Mouse (Mus musculus) thymus, postnatal 0 days (tissue): Measurements from ENCODE around the gene Lrrc4. TPM values are rescaled to one million over a fixed set of nuclear protein-coding genes. Genes with fewer than 3 reads are reported as not detected.

ENCODE experiments used
- DNase-seq: peaks from one replicate; pipeline ENCODE4 v3.0.0-alpha.2; 2015; ENCODE audit warnings: low spot score
- polyA plus RNA-seq: library from polyadenylated mRNA; unstranded; fragments of >200 nt; fragmentation: Nextera tagmentation; extraction: Ambion mirVana; gene quantifications from 2 replicates; pipeline ENCODE4 v1.2.1, GENCODE M21; 2015

Lrrc4 gene
- polyA plus RNA-seq, 1 experiment from 2014 or later, result 0.16 TPM

- no peak for DNase-seq
Observed at GRCm38 (mm10) chr6:28681521-28682457, 149.8 kb downstream of the Lrrc4 start.

DNA sequence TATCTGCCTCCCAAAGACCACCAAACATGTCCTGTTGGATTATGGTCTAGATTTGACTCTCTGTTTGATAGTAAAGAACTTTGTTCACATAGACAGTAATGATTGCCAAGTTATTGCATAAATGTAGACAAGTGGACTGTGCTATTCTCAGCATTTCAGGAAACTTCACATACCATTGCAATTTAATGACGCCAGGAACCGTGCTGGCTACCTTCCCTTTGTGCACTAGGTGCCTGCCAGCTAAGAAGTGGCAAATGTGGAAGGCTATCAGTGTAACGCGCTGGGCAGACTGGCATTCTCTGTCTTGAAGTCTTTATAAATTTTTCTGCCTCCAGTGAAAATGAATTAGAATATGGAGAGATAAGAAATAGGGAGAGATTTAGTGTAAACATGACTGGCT lies 151.0 kb downstream of the Lrrc4 start:
- no peak for DNase-seq

GRCm38 (mm10) chr6:28678896-28679295 lies 152.7 kb downstream of the Lrrc4 start:
- DNase-seq, result no peak

DNA sequence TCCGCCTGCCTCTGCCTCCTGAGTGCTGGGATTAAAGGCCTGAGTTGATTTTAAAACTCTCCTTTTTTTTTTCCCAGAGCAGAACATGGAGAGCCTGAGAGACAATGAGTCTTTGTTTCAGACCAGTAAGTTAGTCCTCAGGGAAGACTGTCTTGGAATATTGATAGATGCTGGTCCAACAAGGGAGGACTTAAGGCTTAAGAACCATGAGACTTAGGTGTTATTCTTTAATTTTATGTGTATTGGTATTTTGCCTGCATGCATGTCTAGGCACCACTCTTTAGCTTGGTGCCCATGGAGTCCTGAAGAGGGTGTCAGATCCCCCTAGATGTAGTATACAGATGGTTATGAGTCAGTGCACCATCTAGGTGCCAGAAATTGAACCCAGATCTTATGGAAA lies 156.9 kb downstream of the Lrrc4 start:
- no peak for DNase-seq

GRCm38 (mm10) chr6:28672388-28672787 lies 159.2 kb downstream of the Lrrc4 start:
- no peak for DNase-seq

- no peak for DNase-seq
Observed at GRCm38 (mm10) chr6:28669251-28669650, 162.3 kb downstream of the Lrrc4 start.

DNA sequence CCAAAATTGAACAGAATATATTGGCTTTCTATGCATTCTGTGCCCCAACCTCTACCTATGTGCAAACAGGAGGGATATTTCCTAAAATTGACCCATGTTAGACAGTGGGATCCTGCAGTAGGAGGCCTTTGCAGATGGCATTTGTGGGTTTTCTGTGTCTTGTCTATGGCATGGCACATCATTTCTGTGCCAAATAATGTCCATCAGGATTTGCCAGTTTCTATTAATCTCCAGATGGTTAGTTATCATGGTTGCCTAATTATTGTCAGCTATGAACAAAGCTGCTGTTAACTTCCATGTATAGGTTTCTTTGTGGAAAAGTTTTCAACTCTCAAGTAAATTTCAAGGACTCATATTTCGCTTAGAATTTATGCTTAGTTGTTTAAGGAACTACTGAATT lies 164.0 kb downstream of the Lrrc4 start:
- no peak for DNase-seq

- no peak for DNase-seq
Observed at GRCm38 (mm10) chr6:28664716-28665115, 166.8 kb downstream of the Lrrc4 start.

DNA sequence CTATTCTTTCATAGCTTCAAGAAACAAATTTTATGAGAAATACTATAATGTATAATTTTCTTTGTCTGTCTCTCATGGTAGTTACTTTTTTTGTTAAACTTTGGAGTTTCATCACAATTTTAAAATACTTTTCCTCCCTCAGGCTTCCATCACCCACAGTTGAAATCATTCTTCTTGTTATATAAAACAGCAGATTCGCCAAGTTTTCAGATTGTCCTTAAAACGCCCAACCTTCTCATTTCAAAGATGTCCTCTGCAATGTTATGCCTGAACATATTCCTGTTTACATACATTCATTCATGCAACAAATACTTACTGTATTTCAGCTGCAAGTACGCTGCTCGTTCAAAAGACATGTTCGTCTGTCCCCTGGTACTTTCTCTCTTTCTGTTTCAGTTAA lies 167.9 kb downstream of the Lrrc4 start:
- no peak for DNase-seq

- DNase-seq, result no peak
Observed at GRCm38 (mm10) chr6:28663004-28663403, 168.5 kb downstream of the Lrrc4 start.

DNA sequence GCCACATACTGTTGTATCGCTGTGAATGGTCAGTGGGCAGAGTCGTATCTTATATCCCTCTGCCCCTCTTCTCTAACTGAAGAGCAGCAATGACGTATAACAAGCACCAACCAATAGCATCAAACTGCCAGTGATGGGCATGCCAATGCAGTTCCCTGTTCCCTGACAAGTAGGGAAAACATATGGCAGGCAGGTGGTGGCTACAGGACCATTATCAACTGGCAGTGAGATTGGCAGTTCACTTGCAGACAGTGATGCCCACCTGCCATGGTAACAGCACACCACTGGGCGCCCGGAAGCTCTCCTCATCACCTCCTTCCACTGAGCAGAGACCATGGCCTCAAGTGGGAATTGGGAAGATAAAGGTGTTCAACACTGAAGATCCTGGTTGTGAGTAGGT lies 175.0 kb downstream of the Lrrc4 start:
- no peak for DNase-seq

DNA sequence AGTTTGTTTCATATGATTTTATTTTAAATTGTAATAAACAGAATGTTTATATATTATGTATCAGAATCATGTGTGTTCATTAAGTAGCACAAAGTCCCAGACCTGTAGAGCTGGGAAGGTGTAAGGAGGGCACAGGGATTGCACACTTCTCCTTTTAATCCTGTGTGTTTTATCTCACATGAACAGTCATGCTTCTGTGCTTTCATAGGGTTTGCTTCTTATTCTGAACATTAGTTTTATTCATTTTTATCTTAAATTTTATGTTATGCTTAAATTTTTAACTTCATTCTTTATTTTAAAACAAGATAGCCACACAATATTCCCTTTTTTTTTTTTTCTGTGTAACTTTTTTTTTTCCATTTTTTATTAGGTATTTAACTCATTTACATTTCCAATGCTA lies 186.3 kb downstream of the Lrrc4 start:
- DNase-seq, result no peak

GRCm38 (mm10) chr6:28642909-28643308 lies 188.6 kb downstream of the Lrrc4 start:
- DNase-seq, result no peak

DNA sequence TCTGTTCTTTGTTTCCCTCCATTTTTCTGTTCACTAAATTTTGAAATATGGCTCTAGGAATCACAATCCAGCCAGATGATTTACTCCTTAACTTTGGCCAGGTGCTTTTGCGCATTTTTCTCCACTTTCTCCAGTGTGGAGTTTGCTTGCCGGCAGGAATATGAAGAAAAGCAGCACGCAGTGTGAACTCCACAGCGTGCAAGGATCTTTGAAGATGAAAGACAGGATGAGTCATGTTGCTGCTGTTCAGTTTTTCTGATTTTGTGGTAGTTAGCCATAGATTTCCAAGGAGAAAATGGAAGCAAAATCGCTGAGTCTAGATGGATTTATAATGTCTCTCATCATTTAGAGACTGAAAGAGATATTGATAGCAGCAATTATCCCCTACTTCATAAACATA lies 191.5 kb downstream of the Lrrc4 start:
- DNase-seq, result no peak

- no peak for DNase-seq
Observed at GRCm38 (mm10) chr6:28635531-28636348, 195.8 kb downstream of the Lrrc4 start.

DNA sequence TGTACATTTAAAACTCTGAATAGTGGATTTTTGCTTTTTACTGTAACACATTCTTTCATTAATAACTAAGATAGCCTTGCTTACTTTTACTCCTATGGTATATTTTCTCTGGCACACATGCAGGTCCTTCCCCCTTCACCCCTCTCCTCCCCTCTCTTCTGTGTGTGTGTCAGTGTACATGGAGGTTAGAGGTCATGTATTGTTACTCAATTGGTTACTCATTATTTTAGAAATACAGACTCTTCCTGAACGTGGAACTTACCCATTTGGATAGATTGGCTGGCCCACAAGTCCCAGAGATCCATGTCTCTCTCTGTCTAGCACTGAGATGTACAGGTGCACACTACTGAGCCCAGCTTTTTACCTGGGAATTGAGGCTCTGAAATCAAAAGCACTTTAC lies 196.5 kb downstream of the Lrrc4 start:
- no peak for DNase-seq

DNA sequence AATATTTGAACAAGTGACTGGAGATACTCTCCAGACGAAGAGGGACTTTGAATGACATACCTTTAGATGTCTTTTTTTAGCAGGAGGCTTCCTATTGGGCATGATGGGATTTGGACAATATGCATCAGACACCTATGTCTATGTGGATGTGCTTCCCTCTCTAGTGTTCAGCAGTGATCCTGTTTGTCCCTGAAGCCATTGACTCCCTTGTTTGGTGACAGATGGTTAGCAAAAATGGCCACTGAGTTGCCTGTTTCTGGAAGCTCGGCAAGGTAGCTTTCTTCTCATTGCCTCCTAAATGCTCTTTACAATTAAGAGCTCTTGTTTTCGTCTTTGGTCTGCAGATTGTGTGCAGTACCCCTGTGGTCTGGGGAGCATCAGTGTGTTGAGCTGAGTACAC lies 197.9 kb downstream of the Lrrc4 start:
- no peak for DNase-seq

- no peak for DNase-seq
Observed at GRCm38 (mm10) chr6:28633120-28633519, 198.4 kb downstream of the Lrrc4 start.

- no peak for DNase-seq
Observed at GRCm38 (mm10) chr6:28630926-28631325, 200.6 kb downstream of the Lrrc4 start.

DNA sequence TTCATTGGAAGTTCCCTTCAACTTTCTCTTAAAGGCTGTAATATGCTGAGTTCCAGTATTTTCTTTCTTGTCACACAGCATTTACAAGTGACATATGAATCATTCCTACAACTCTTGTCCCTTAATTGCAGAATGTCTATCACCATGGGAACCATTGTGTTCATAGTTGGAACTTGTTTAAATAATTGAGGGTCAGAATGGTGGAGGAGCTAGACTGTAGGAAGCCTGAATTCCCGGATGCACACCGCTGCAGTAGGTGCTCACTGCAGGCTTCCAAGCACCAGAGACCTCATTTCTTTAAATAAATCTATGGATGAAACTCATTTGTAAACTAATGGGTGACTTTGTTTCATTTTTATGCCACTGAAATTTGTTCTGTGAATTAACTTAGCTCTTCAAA lies 201.7 kb downstream of the Lrrc4 start:
- no peak for DNase-seq

DNA sequence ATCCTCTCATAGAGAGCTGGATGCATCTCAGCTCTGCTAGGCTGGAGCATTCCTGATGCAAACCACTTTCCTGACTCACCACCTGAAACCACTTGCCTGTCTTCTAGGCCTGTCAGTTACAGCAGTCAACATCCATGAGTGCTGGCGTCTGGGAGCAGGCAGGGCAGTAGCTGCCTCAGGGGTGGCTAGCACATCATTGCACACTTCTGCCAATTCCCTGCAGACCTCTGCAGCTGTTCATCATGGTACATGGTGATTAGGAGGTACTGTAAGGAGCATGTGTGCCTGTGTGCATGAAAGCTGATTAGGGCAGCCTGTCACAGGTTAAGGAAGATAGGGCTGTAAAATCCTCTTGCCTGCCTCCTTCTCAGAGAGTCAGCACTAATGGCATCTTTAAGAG lies 203.1 kb downstream of the Lrrc4 start:
- DNase-seq, result no peak

DNA sequence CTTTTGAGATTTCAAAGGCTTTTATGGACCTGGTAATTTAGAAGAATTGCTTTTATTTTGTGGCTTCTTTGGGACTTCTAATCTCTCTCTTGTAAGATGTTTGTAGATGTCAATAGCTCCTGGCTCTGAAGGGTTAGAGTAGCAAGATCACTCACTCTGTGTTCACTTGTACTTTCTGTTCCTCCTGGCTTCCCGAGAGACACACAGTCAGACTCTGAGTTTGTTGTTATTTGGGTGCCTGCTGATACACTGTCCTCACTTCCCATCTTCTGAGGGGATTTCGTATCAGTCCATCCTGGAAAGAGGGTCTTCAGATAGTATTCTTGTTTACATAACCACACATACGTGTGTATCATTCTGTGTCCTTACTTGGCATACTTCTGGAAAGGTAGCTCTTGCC lies 208.6 kb downstream of the Lrrc4 start:
- DNase-seq, result no peak
